Mouse (Mus musculus): ENCODE results near the gene Zfp446. TPM values are rescaled to one million over a fixed set of nuclear protein-coding genes. Genes with fewer than 3 reads are reported as not detected.

Zfp446 gene
- polyA plus RNA-seq, 1 experiment from 2014 or later, result 8.7 TPM

- no peak overlapping the region for H3K27ac ChIP-seq (ENCODE audit: low read length)
- H3K27me3 ChIP-seq (ENCODE audit: control insufficient read depth, insufficient read depth, low read length), result no peaks in the 10 kb centered on the region
- H3K9me3 ChIP-seq (ENCODE audit: control insufficient read depth, low read depth, low read length), result no peaks in the 10 kb centered on the region
- no peaks in the 10 kb centered on the region for H3K36me3 ChIP-seq (ENCODE audit: control insufficient read depth, insufficient read depth, low read length)
- H3K4me3 ChIP-seq (ENCODE audit: low read depth, low read length), result no peak overlapping the region
- H3K4me2 ChIP-seq (replicated peaks; ENCODE audit: low read depth, low read length), result no peak overlapping the region
- H3K9ac ChIP-seq (replicated peaks; ENCODE audit: low read depth, low read length), result no peak overlapping the region
- WGBS, result 47% methylated on average over 3 of the region's 3 CpGs
- ATAC-seq (ENCODE audit: insufficient number of reproducible peaks, insufficient read depth, low FRiP score, low read depth), result no peak
- no peaks in the 10 kb centered on the region for H3K4me1 ChIP-seq (ENCODE audit: control insufficient read depth, insufficient read depth, low read length)
These were observed 22.8 kb upstream of the Zfp446 start for GRCm38 (mm10) chr7:12954896-12955295.

GRCm38 (mm10) chr7:12957511-12957910 lies 20.1 kb upstream of the Zfp446 start:
- Histone ChIP-seq H3K4me3 (ENCODE audit: low read depth, low read length) (no peak overlapping the region), H3K36me3 (ENCODE audit: control insufficient read depth, insufficient read depth, low read length) (no peaks in the 10 kb centered on the region)
- no peak for ATAC-seq (ENCODE audit: insufficient number of reproducible peaks, insufficient read depth, low FRiP score, low read depth)

GRCm38 (mm10) chr7:12958948-12959347 lies 18.7 kb upstream of the Zfp446 start:
- H3K4me3 ChIP-seq (ENCODE audit: low read depth, low read length), result no peak overlapping the region
- H3K9ac ChIP-seq (replicated peaks; ENCODE audit: low read depth, low read length), result no peak overlapping the region
- H3K27me3 ChIP-seq (ENCODE audit: control insufficient read depth, insufficient read depth, low read length), result no peaks in the 10 kb centered on the region
- no peaks in the 10 kb centered on the region for H3K4me1 ChIP-seq (ENCODE audit: control insufficient read depth, insufficient read depth, low read length)
- H3K27ac ChIP-seq (ENCODE audit: low read length), result no peak overlapping the region
- no peaks in the 10 kb centered on the region for H3K36me3 ChIP-seq (ENCODE audit: control insufficient read depth, insufficient read depth, low read length)
- 71% methylated on average over 4 of the region's 4 CpGs for WGBS
- no peak overlapping the region for H3K4me2 ChIP-seq (replicated peaks; ENCODE audit: low read depth, low read length)
- ATAC-seq (ENCODE audit: insufficient number of reproducible peaks, insufficient read depth, low FRiP score, low read depth), result no peak
- H3K9me3 ChIP-seq (ENCODE audit: control insufficient read depth, low read depth, low read length), result no peaks in the 10 kb centered on the region

More at GRCm38 (mm10) chr7:12957511-12957910, 20.1 kb upstream of the Zfp446 start:
- WGBS, result 69% methylated on average over 5 of the region's 5 CpGs
- Histone ChIP-seq H3K4me2 (replicated peaks; ENCODE audit: low read depth, low read length) (no peak overlapping the region), H3K9me3 (ENCODE audit: control insufficient read depth, low read depth, low read length) (no peaks in the 10 kb centered on the region), H3K4me1 (ENCODE audit: control insufficient read depth, insufficient read depth, low read length) (no peaks in the 10 kb centered on the region), H3K27me3 (ENCODE audit: control insufficient read depth, insufficient read depth, low read length) (no peaks in the 10 kb centered on the region), H3K9ac (replicated peaks; ENCODE audit: low read depth, low read length) (no peak overlapping the region), H3K27ac (ENCODE audit: low read length) (no peak overlapping the region)

GRCm38 (mm10) chr7:12959718-12960117 lies 17.9 kb upstream of the Zfp446 start:
- H3K9me3 ChIP-seq (ENCODE audit: control insufficient read depth, low read depth, low read length), result no peaks in the 10 kb centered on the region
- no peak overlapping the region for H3K4me2 ChIP-seq (replicated peaks; ENCODE audit: low read depth, low read length)
- H3K4me3 ChIP-seq (ENCODE audit: low read depth, low read length), result no peak overlapping the region
- 33% methylated on average over 4 of the region's 4 CpGs for WGBS
- ATAC-seq (ENCODE audit: insufficient number of reproducible peaks, insufficient read depth, low FRiP score, low read depth), result no peak
- H3K9ac ChIP-seq (replicated peaks; ENCODE audit: low read depth, low read length), result no peak overlapping the region
- no peak overlapping the region for H3K27ac ChIP-seq (ENCODE audit: low read length)
- H3K27me3 ChIP-seq (ENCODE audit: control insufficient read depth, insufficient read depth, low read length), result no peaks in the 10 kb centered on the region
- no peaks in the 10 kb centered on the region for H3K36me3 ChIP-seq (ENCODE audit: control insufficient read depth, insufficient read depth, low read length)
- H3K4me1 ChIP-seq (ENCODE audit: control insufficient read depth, insufficient read depth, low read length), result no peaks in the 10 kb centered on the region

GRCm38 (mm10) chr7:12961511-12962141 lies 16.0 kb upstream of the Zfp446 start:
- ATAC-seq (ENCODE audit: insufficient number of reproducible peaks, insufficient read depth, low FRiP score, low read depth), result peak; percentile 69
- WGBS, result 2% methylated on average over 29 of the region's 29 CpGs

GRCm38 (mm10) chr7:12965678-12966091 lies 12.0 kb upstream of the Zfp446 start, which contains the start of gene Zfp324:
Gene Zfp324, plus strand, starts transcription at chr7:12965838.
- H3K4me1 ChIP-seq (ENCODE audit: control insufficient read depth, insufficient read depth, low read length), result peaks cover 14% of the 10 kb centered on the region; the same call in 1 of the 2 replicates
- no peaks in the 10 kb centered on the region for H3K27me3 ChIP-seq (ENCODE audit: control insufficient read depth, insufficient read depth, low read length)
- H3K27ac ChIP-seq (ENCODE audit: low read length), result peak within 1 kb of the TSS; percentile 76
- peaks cover 12% of the 10 kb centered on the region for H3K36me3 ChIP-seq (ENCODE audit: control insufficient read depth, insufficient read depth, low read length)
- peak within 1 kb of the TSS; percentile 85 for H3K4me3 ChIP-seq (ENCODE audit: low read depth, low read length)
- peak within 1 kb of the TSS; percentile 76 for H3K4me2 ChIP-seq (replicated peaks; ENCODE audit: low read depth, low read length)
- WGBS, result under 1% methylated on average over 23 of the region's 23 CpGs
- H3K9me3 ChIP-seq (ENCODE audit: control insufficient read depth, low read depth, low read length), result no peaks in the 10 kb centered on the region
- peak; percentile 93 for ATAC-seq (ENCODE audit: insufficient number of reproducible peaks, insufficient read depth, low FRiP score, low read depth)
- peak within 1 kb of the TSS; percentile 82 for H3K9ac ChIP-seq (replicated peaks; ENCODE audit: low read depth, low read length)

More at GRCm38 (mm10) chr7:12961511-12962141, 16.0 kb upstream of the Zfp446 start:
- H3K4me3 ChIP-seq (ENCODE audit: low read depth, low read length), result peak overlapping the region; percentile 46
- no peaks in the 10 kb centered on the region for H3K27me3 ChIP-seq (ENCODE audit: control insufficient read depth, insufficient read depth, low read length)
- H3K9ac ChIP-seq (replicated peaks; ENCODE audit: low read depth, low read length), result peak overlapping the region; percentile 73
- H3K4me1 ChIP-seq (ENCODE audit: control insufficient read depth, insufficient read depth, low read length), result 0 out of 2 replicates have a peak, but pooled peaks cover 6% of the 10 kb centered on the region
- peak overlapping the region; percentile 63 for H3K4me2 ChIP-seq (replicated peaks; ENCODE audit: low read depth, low read length)
- H3K9me3 ChIP-seq (ENCODE audit: control insufficient read depth, low read depth, low read length), result no peaks in the 10 kb centered on the region
- H3K36me3 ChIP-seq (ENCODE audit: control insufficient read depth, insufficient read depth, low read length), result no peaks in the 10 kb centered on the region
- peak overlapping the region; percentile 77 for H3K27ac ChIP-seq (ENCODE audit: low read length)

GRCm38 (mm10) chr7:12966104-12966845 lies 11.4 kb upstream of the Zfp446 start:
- H3K4me2 ChIP-seq (replicated peaks; ENCODE audit: low read depth, low read length), result peak overlapping the region; percentile 76
- ATAC-seq (ENCODE audit: insufficient number of reproducible peaks, insufficient read depth, low FRiP score, low read depth), result peak; percentile 77
- H3K4me3 ChIP-seq (ENCODE audit: low read depth, low read length), result peak overlapping the region; percentile 85
- peaks cover 18% of the 10 kb centered on the region for H3K36me3 ChIP-seq (ENCODE audit: control insufficient read depth, insufficient read depth, low read length)
- under 1% methylated on average over 28 of the region's 29 CpGs for WGBS
- no peaks in the 10 kb centered on the region for H3K9me3 ChIP-seq (ENCODE audit: control insufficient read depth, low read depth, low read length)
- H3K27me3 ChIP-seq (ENCODE audit: control insufficient read depth, insufficient read depth, low read length), result no peaks in the 10 kb centered on the region
- H3K4me1 ChIP-seq (ENCODE audit: control insufficient read depth, insufficient read depth, low read length), result peaks cover 14% of the 10 kb centered on the region; the same call in 1 of the 2 replicates
- peak overlapping the region; percentile 76 for H3K27ac ChIP-seq (ENCODE audit: low read length)
- H3K9ac ChIP-seq (replicated peaks; ENCODE audit: low read depth, low read length), result peak overlapping the region; percentile 82

GRCm38 (mm10) chr7:12970906-12971305 lies 6.7 kb upstream of the Zfp446 start:
- Histone ChIP-seq H3K4me3 (ENCODE audit: low read depth, low read length) (no peak overlapping the region), H3K9me3 (ENCODE audit: control insufficient read depth, low read depth, low read length) (no peaks in the 10 kb centered on the region), H3K9ac (replicated peaks; ENCODE audit: low read depth, low read length) (no peak overlapping the region), H3K4me2 (replicated peaks; ENCODE audit: low read depth, low read length) (no peak overlapping the region), H3K27ac (ENCODE audit: low read length) (no peak overlapping the region), H3K4me1 (ENCODE audit: control insufficient read depth, insufficient read depth, low read length) (peaks cover 10% of the 10 kb centered on the region; the same call in 1 of the 2 replicates), H3K36me3 (ENCODE audit: control insufficient read depth, insufficient read depth, low read length) (peaks cover 34% of the 10 kb centered on the region), H3K27me3 (ENCODE audit: control insufficient read depth, insufficient read depth, low read length) (no peaks in the 10 kb centered on the region)
- no peak for ATAC-seq (ENCODE audit: insufficient number of reproducible peaks, insufficient read depth, low FRiP score, low read depth)
- 94% methylated on average over 25 of the region's 25 CpGs for WGBS
